Mouse (Mus musculus): ENCODE measurements around the gene Rassf4. TPM values are rescaled to one million over a fixed set of nuclear protein-coding genes. Genes with fewer than 3 reads are reported as not detected.

Rassf4 gene
- polyA plus RNA-seq (2012; rRNA removed) = 9.0 and 11.9 TPM in 2 replicates

DNA sequence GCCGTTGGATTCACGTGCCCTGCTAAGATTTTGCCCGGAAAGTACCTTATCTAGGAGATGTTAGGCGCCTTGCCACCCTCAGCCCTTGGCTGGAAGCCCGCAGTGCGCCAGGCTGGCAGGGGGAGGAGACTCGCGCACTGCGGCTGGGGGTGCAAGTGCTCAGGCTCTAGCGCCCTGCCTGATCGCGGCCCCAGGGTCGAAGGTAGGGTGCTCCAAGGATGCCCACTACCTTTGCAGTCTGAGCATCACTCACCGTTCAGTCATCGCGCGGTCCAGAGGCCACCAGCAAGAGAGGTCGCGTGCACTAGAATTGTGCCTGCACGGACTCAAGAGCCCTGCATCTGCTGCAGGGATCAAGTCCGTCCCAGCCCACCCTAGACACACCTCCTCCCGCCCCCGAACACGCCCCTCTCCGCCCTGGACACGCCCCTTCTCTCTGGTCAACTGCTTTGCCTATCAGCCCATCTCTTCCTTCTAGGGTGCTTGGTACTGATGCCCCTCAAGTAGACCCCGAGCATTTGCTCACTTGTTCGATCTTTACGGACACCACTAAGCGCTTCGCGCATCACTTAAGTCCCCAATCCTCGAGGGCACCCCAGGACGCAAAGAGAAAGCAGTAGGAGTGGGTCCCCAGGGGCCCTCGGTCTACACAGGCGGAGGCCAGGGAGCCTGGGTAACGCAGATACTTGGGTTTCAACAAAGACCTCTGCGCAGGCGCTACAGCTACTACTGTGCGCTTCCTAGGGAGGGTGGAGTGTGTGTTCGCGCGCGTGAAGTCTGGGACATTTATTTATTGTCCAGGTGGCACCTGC lies at the start of gene Rassf4:
TSS of gene Rassf4 (minus strand) at position 482 of the 812 bp plus-strand sequence.
- DNase-seq (ENCODE audit: low spot score) = peak; percentile 57

GRCm38 (mm10) chr6:116718920-116719319 lies 45.2 kb upstream of the Rassf4 start:
- no peak for DNase-seq (ENCODE audit: low spot score)

GRCm38 (mm10) chr6:116718361-116718760 lies 44.6 kb upstream of the Rassf4 start:
- no peak for DNase-seq (ENCODE audit: low spot score)

- no peak for DNase-seq (ENCODE audit: low spot score)
Measured at GRCm38 (mm10) chr6:116717851-116718250, 44.1 kb upstream of the Rassf4 start.

GRCm38 (mm10) chr6:116716666-116717065 lies 42.9 kb upstream of the Rassf4 start, which contains the start of gene Tmem72:
TSS of gene Tmem72 (minus strand) at chr6:116716913.
- no peak for DNase-seq (ENCODE audit: low spot score)

DNA sequence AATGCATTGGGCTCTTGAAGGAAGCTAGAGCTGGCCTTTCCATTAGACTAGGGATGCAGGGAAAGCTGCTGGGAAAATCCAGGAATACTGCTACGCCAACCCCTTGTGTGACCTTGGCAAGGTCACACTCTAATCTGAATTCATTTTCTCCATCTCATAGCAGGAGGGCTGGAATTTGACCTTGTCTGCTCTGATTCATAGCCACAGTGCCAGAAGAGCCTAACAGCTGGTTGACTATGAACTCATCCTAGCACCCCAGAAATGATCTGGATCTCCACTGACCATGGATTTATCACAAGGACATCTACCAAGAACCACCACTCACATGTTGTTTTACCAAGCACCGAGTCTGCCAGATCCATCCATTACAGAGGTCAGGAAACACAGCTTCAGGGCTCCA lies 41.4 kb upstream of the Rassf4 start:
- DNase-seq (ENCODE audit: low spot score) = no peak

DNA sequence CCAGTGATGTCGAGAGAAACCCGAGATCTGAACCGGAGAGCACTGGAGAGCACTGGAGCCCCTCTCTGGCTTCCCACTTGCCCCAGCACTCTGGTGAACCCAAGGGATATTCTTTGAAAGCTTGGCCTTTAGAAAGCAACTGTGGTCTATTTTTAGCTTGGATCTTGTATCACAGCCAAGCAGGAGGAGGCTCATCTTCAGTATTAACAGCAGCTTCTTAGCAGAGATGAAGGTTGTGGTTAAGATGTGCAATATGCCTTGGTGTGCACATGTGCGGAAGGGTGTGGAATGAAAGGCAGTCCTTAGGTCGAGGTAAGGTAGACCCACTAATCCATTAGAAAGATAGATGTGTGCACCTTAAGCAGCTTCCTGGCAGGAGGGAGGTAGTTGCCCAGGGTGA lies 40.8 kb upstream of the Rassf4 start:
- DNase-seq (ENCODE audit: low spot score) = no peak

- no peak for DNase-seq (ENCODE audit: low spot score)
Measured at GRCm38 (mm10) chr6:116713966-116714365, 40.2 kb upstream of the Rassf4 start.

- no peak for DNase-seq (ENCODE audit: low spot score)
Measured at GRCm38 (mm10) chr6:116712503-116712902, 38.8 kb upstream of the Rassf4 start.

DNA sequence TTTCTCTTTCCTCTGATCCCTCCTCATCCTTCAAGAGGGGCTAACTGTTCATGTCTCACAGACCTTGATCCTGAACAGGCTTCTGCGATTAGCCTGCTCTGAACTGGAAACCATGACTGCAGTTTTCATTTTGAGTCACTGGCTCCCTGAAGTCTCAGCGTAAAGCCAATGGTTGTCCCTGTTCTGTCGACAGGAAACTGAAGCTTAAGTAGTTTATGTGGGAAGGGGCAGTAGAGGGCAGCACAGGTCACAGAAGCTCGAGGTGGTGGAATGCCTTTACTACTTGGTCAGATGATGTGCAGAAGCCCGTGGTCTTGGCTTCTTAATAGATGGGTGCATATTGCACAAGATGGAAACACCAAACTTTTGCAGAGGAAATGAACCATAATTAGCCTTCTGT lies 38.3 kb upstream of the Rassf4 start:
- DNase-seq (ENCODE audit: low spot score) = no peak

- DNase-seq (ENCODE audit: low spot score) = no peak
Measured at GRCm38 (mm10) chr6:116704320-116704719, 30.6 kb upstream of the Rassf4 start.

- no peak for DNase-seq (ENCODE audit: low spot score)
Measured at GRCm38 (mm10) chr6:116700821-116701220, 27.1 kb upstream of the Rassf4 start.

GRCm38 (mm10) chr6:116697896-116698425 lies 24.2 kb upstream of the Rassf4 start:
- DNase-seq (ENCODE audit: low spot score) = no peak

GRCm38 (mm10) chr6:116697413-116697812 lies 23.7 kb upstream of the Rassf4 start:
- no peak for DNase-seq (ENCODE audit: low spot score)

DNA sequence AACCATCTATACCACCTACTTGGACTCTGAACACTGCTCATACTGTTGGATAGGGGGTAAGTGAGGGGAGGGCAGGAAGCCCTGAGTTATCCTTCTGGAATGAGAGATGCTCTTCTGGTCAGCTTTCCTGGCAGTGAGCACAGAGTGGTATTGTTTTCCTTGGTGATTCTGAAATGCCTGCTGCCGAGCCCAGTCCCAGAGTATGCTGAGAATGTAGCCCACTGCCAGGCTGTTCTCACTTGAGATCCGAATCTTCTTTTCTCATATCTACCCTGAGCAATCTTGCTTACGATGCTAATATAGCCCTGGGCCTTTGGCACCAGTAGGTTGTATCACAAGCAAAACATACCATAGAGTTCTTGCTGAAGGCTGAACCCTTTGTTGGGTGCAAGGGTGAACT lies 20.6 kb upstream of the Rassf4 start:
- DNase-seq (ENCODE audit: low spot score) = peak; percentile 14

- DNase-seq (ENCODE audit: low spot score) = no peak
Measured at GRCm38 (mm10) chr6:116693639-116694038, 19.9 kb upstream of the Rassf4 start.

GRCm38 (mm10) chr6:116682317-116682716 lies 8.6 kb upstream of the Rassf4 start:
- DNase-seq (ENCODE audit: low spot score) = no peak

- no peak for DNase-seq (ENCODE audit: low spot score)
Measured at GRCm38 (mm10) chr6:116679563-116680288, 6.0 kb upstream of the Rassf4 start.

GRCm38 (mm10) chr6:116677321-116677720 lies 3.6 kb upstream of the Rassf4 start:
- no peak for DNase-seq (ENCODE audit: low spot score)

DNA sequence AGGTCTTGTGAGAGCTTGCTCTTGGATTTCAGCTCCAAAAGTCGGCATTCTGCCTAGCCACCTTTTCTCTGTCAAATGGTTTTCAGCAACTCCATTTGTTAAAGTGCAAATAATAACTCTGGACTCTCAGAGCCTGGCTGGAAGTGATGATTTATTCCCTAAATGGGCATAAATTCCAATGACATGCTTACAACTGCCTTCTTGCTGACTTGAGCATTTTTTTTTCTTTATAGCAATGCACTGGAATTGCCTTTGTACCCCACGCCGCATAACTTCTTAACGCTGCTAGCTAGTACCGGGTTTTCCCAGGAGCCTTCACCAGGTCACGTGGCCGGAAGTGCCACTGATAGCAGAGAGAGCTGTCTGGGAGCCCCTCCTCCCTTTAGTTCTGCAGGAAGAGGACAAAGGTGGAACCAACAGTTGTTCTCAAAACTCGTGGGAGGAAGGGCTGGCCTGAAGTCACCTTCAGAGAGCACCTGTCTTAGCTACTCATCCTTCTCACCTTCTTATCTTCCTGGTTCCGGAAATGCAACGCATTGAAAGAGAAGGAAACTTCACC lies 2.7 kb upstream of the Rassf4 start:
- no peak for DNase-seq (ENCODE audit: low spot score)

DNA sequence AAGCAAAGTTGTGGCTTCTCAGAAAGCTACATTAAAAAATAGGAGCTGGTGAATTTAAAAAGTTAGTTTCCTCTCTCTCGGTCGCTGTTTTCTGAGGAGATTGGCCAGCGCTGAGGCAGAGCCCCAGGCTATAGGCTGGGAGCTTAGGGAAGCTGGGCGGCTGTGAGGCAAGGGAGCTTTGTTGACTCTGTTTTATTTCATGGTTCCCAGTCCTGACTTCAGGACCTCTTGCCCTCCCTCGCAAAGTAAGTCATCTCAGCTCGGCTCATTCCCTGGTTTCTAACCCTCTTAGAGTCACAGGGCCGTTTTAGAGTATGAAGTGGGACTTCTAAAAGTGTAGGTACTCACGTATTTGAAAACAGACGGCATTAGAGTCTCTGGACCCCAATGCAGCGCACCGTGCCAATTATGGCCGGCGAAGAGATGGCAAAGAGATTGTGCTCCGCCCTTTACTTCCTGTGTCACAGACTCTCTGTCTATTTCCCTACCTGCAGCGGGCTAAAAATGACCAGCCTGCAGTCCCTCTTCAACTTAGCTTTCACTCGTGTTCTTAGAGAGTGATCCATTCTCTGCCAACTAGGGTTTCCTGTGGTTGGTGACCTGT lies 633 bp upstream of the Rassf4 start:
- no peak for DNase-seq (ENCODE audit: low spot score)

- DNase-seq (ENCODE audit: low spot score) = no peak
Measured at GRCm38 (mm10) chr6:116672349-116672748, 1.4 kb downstream of the Rassf4 start.

All from urinary bladder, adult 2 months (tissue).